Mouse (Mus musculus): ENCODE measurements around the gene Rtn4. TPM values are rescaled to one million over a fixed set of nuclear protein-coding genes. Genes with fewer than 3 reads are reported as not detected.

The Rtn4 gene
- polyA plus RNA-seq, 1 experiment from 2014 or later = 102 TPM

DNA sequence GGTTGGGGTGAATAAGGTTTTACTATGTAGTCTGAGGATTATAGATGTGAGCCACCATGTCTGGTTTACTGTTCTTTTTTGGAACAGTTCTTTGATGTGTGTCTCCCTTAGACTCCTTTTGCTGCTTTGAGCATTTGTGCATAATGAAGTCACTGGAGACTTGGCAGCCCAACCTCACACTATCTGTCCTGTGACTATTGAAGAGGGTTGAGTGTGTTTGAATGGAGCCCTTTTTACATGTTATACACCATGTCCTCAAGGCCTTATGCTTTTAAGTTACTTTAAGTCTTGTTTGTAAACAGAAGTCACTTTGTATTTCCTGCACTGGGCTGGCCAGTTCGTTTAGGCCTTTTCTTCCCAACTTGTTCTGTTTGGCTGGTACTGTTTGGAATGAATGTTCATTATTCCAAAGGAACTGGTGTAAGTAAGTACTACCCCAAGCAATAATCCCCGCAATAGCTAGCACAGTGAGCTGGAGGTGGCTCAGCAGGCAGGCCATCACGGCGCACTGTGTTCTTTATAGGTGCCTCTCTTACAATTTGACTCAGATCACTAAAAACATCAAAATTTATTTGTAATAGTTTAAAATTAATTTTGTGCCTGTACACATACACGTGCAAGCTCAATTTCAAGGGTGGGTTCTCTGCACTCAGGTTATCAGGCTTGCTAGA lies 52.1 kb downstream of the Rtn4 start:
- Histone ChIP-seq H3K27me3 (replicated peaks; ENCODE audit: control insufficient read depth, insufficient read depth, low read length) (no peaks in the 10 kb centered on the region), H3K4me3 (ENCODE audit: low read depth, low read length) (no peak overlapping the region), H3K9me3 (ENCODE audit: control insufficient read depth) (no peaks in the 10 kb centered on the region), H3K9ac (ENCODE audit: low read depth, low read length) (no peak overlapping the region), H3K36me3 (ENCODE audit: control insufficient read depth, insufficient read depth) (peaks cover 23% of the 10 kb centered on the region), H3K4me2 (replicated peaks; ENCODE audit: low read depth) (no peak overlapping the region), H3K4me1 (replicated peaks; ENCODE audit: control insufficient read depth, insufficient read depth, low read length) (no peaks in the 10 kb centered on the region), H3K27ac (ENCODE audit: low read depth, low read length) (no peak overlapping the region)
- no peak for TF ChIP-seq CTCF (IDR thresholded peaks at IDR 0.05; ENCODE audit: low read depth)
- 87% methylated on average over 5 of the region's 5 CpGs for WGBS
- no peak for ATAC-seq

DNA sequence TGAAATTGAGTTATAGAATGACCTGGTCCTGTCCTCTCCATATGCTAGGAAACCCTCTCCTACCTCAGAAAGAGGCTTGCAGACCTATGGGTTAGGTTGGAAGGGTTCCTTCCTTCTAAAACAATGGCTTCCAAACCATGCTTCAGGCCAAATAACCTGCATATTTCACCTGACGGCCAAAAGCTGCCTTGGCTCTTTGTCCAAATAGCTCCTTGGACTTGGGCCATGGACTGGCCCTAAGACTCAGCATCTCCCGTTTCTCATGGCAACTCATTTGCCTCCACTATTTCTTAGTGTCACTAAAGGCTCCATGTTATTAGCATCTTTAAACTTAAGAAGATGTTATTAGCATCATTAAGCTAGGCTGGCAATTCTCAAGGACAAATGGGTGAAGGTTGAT lies 52.8 kb downstream of the Rtn4 start:
- Histone ChIP-seq H3K4me1 (replicated peaks; ENCODE audit: control insufficient read depth, insufficient read depth, low read length) (no peaks in the 10 kb centered on the region), H3K4me2 (replicated peaks; ENCODE audit: low read depth) (no peak overlapping the region), H3K36me3 (ENCODE audit: control insufficient read depth, insufficient read depth) (peaks cover 23% of the 10 kb centered on the region), H3K9me3 (ENCODE audit: control insufficient read depth) (no peaks in the 10 kb centered on the region), H3K27me3 (replicated peaks; ENCODE audit: control insufficient read depth, insufficient read depth, low read length) (no peaks in the 10 kb centered on the region), H3K4me3 (ENCODE audit: low read depth, low read length) (no peak overlapping the region), H3K27ac (ENCODE audit: low read depth, low read length) (no peak overlapping the region), H3K9ac (ENCODE audit: low read depth, low read length) (no peak overlapping the region)
- 86% methylated on average over 2 of the region's 2 CpGs for WGBS
- no peak for TF ChIP-seq CTCF (IDR thresholded peaks at IDR 0.05; ENCODE audit: low read depth)
- no peak for ATAC-seq

DNA sequence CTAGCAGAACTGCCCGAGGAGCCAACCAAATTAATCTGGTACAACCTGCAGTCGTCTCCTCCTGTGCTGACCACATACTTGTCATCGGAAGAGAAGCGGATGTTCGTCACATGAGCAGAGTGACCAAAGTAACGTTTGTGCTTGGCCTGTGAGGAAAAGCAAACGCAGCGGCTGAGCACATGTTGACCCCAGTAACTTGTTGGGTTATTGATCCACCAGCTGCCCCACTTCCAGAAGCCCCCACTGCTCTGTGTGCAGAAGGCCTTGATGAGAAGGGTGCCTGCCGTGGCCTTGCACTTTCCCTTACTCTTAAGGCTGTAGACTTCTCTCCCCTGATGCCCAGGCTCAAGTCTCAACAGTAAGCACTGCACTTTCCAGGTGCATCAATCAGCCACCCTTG lies 53.5 kb downstream of the Rtn4 start:
- Histone ChIP-seq H3K27me3 (replicated peaks; ENCODE audit: control insufficient read depth, insufficient read depth, low read length) (no peaks in the 10 kb centered on the region), H3K4me1 (replicated peaks; ENCODE audit: control insufficient read depth, insufficient read depth, low read length) (no peaks in the 10 kb centered on the region), H3K36me3 (ENCODE audit: control insufficient read depth, insufficient read depth) (peaks cover 23% of the 10 kb centered on the region), H3K9me3 (ENCODE audit: control insufficient read depth) (no peaks in the 10 kb centered on the region), H3K4me3 (ENCODE audit: low read depth, low read length) (no peak overlapping the region), H3K4me2 (replicated peaks; ENCODE audit: low read depth) (no peak overlapping the region), H3K9ac (ENCODE audit: low read depth, low read length) (no peak overlapping the region), H3K27ac (ENCODE audit: low read depth, low read length) (no peak overlapping the region)
- no peak for TF ChIP-seq CTCF (IDR thresholded peaks at IDR 0.05; ENCODE audit: low read depth)
- 76% methylated on average over 9 of the region's 9 CpGs for WGBS
- ATAC-seq = no peak

DNA sequence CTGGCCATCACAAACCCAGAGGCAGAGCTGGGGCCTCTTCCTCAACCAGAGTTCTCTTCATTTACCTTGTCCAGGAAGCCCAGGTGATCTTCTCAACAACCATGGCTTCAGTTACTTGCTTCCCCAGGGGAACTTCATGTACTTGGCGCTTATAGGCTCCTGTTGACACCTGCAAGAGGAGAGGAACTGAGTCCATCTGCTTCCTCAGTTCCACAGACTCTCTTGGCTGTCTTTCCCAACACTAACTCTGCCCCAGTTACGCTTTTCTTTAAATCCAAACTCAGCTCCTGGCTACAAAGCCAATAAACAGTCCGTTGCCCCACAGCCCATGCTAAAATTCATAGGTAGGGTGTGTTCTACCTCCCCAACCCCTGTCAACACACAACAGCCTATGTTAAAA lies 54.6 kb downstream of the Rtn4 start:
- Histone ChIP-seq H3K9me3 (ENCODE audit: control insufficient read depth) (no peaks in the 10 kb centered on the region), H3K4me3 (ENCODE audit: low read depth, low read length) (no peak overlapping the region), H3K36me3 (ENCODE audit: control insufficient read depth, insufficient read depth) (peaks cover 23% of the 10 kb centered on the region), H3K27me3 (replicated peaks; ENCODE audit: control insufficient read depth, insufficient read depth, low read length) (no peaks in the 10 kb centered on the region), H3K9ac (ENCODE audit: low read depth, low read length) (no peak overlapping the region), H3K4me1 (replicated peaks; ENCODE audit: control insufficient read depth, insufficient read depth, low read length) (no peaks in the 10 kb centered on the region), H3K4me2 (replicated peaks; ENCODE audit: low read depth) (no peak overlapping the region), H3K27ac (ENCODE audit: low read depth, low read length) (no peak overlapping the region)
- WGBS = 96% methylated on average over 3 of the region's 3 CpGs
- TF ChIP-seq CTCF (IDR thresholded peaks at IDR 0.05; ENCODE audit: low read depth) = no peak
- ATAC-seq = no peak

DNA sequence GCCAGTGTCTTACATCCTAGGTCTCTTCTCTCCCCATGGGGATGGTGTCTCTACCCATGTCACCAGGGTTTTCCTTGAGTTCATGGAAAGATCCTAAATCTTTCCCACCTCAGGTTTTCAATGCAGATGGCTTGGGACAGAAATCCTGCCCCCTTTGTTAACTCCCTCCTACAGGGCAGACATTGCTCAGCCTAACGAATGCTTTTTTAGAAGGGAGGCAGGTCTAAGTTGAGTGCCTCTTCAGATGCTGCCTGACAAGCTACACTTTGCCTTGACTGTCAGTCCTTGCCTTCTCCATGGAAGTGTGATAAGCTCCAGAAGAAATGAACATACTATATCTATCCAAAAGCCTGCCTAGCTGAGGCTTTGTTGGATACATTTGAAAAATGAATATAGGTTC lies 55.1 kb downstream of the Rtn4 start:
- H3K27me3 ChIP-seq (replicated peaks; ENCODE audit: control insufficient read depth, insufficient read depth, low read length) = no peaks in the 10 kb centered on the region
- no peak for ATAC-seq
- TF ChIP-seq CTCF (IDR thresholded peaks at IDR 0.05; ENCODE audit: low read depth) = no peak
- H3K4me1 ChIP-seq (replicated peaks; ENCODE audit: control insufficient read depth, insufficient read depth, low read length) = no peaks in the 10 kb centered on the region
- no peak overlapping the region for H3K9ac ChIP-seq (ENCODE audit: low read depth, low read length)
- H3K4me3 ChIP-seq (ENCODE audit: low read depth, low read length) = no peak overlapping the region
- 89% methylated on average over 1 of the region's 1 CpGs for whole genome bisulfite sequencing
- H3K27ac ChIP-seq (ENCODE audit: low read depth, low read length) = no peak overlapping the region
- no peaks in the 10 kb centered on the region for H3K9me3 ChIP-seq (ENCODE audit: control insufficient read depth)
- H3K4me2 ChIP-seq (replicated peaks; ENCODE audit: low read depth) = no peak overlapping the region
- peaks cover 23% of the 10 kb centered on the region for H3K36me3 ChIP-seq (ENCODE audit: control insufficient read depth, insufficient read depth)

- WGBS = 93% methylated on average over 8 of the region's 8 CpGs
- no peak overlapping the region for H3K4me2 ChIP-seq (replicated peaks; ENCODE audit: low read depth)
- no peak overlapping the region for H3K4me3 ChIP-seq (ENCODE audit: low read depth, low read length)
- no peak for ATAC-seq
- no peaks in the 10 kb centered on the region for H3K4me1 ChIP-seq (replicated peaks; ENCODE audit: control insufficient read depth, insufficient read depth, low read length)
- H3K27ac ChIP-seq (ENCODE audit: low read depth, low read length) = no peak overlapping the region
- H3K27me3 ChIP-seq (replicated peaks; ENCODE audit: control insufficient read depth, insufficient read depth, low read length) = no peaks in the 10 kb centered on the region
- H3K9me3 ChIP-seq (ENCODE audit: control insufficient read depth) = no peaks in the 10 kb centered on the region
- TF ChIP-seq CTCF (IDR thresholded peaks at IDR 0.05; ENCODE audit: low read depth) = no peak
- no peak overlapping the region for H3K9ac ChIP-seq (ENCODE audit: low read depth, low read length)
- H3K36me3 ChIP-seq (ENCODE audit: control insufficient read depth, insufficient read depth) = peaks cover 23% of the 10 kb centered on the region
Measured at GRCm38 (mm10) chr11:29748750-29749467, 56.2 kb downstream of the Rtn4 start.

All from intestine, postnatal 0 days (tissue).